Mouse (Mus musculus) midbrain, embryonic 13.5 days (tissue): ENCODE results near the gene Usp24. TPM values are rescaled to one million over a fixed set of nuclear protein-coding genes. Genes with fewer than 3 reads are reported as not detected.

Experiments
- ATAC-seq: fragments of 200-750 bp; cut with Nextera tagmentation; 2 replicates; pipeline ENCODE4 v1.8.0; 2017; ENCODE audit warnings: mild to moderate bottlenecking, moderate TSS enrichment, moderate library complexity
- H3K27ac ChIP-seq: fragments of 300-500 bp; sonication (generic); 2 replicates; pipeline ENCODE4 v1.5.1; 2015; ENCODE audit warnings: inconsistent platforms, mild to moderate bottlenecking, moderate library complexity
- H3K27me3 ChIP-seq: fragments of 300-500 bp; sonication (generic); 2 replicates; pipeline ENCODE4 v1.6.1; 2015; ENCODE audit warnings: mild to moderate bottlenecking, inconsistent platforms
- H3K36me3 ChIP-seq: fragments of 300-500 bp; sonication (generic); 2 replicates; pipeline ENCODE4 v1.6.1; 2015; ENCODE audit warnings: mild to moderate bottlenecking, inconsistent platforms
- H3K4me1 ChIP-seq: fragments of 300-500 bp; sonication (generic); replicated peaks from 2 replicates; pipeline ENCODE4 v1.6.1; 2015; ENCODE audit warnings: inconsistent platforms
- H3K4me2 ChIP-seq: fragments of 300-500 bp; sonication (generic); replicated peaks from 2 replicates; pipeline ENCODE4 v1.6.1; 2015; ENCODE audit warnings: moderate library complexity, mild to moderate bottlenecking, inconsistent platforms
- H3K4me3 ChIP-seq: fragments of 300-500 bp; sonication (generic); replicated peaks from 2 replicates; pipeline ENCODE4 v1.5.1; 2015; ENCODE audit warnings: mild to moderate bottlenecking, inconsistent platforms
- H3K9ac ChIP-seq: fragments of 300-500 bp; sonication (generic); replicated peaks from 2 replicates; pipeline ENCODE4 v1.6.1; 2015; ENCODE audit warnings: mild to moderate bottlenecking, inconsistent platforms
- H3K9me3 ChIP-seq: fragments of 300-500 bp; sonication (generic); 2 replicates; pipeline ENCODE4 v1.6.1; 2016; ENCODE audit warnings: mild to moderate bottlenecking, inconsistent platforms
- WGBS: fragments of 180-500 bp; shearing (Covaris S2); methylation state at CpG from one replicate; pipeline ENCODE4 v1.1.7; 2015; 5-methylcytosine and 5-hydroxymethylcytosine counted together
- polyA plus RNA-seq: library from polyadenylated mRNA; unstranded; fragments of >200 nt; fragmentation: Nextera tagmentation; extraction: Ambion mirVana; gene quantifications from 2 replicates; pipeline ENCODE4 v1.2.1, GENCODE M21; 2015

Gene Usp24
- polyA plus RNA-seq, 1 experiment from 2014 or later = 9.1 TPM

GRCm38 (mm10) chr4:106301346-106301745, 14.7 kb upstream of the Usp24 start:
- Histone ChIP-seq H3K27me3 (no peaks in the 10 kb centered on the region), H3K4me2 (no peak overlapping the region), H3K36me3 (no peaks in the 10 kb centered on the region), H3K9ac (no peak overlapping the region), H3K27ac (no peak overlapping the region), H3K4me3 (no peak overlapping the region), H3K9me3 (no peaks in the 10 kb centered on the region), H3K4me1 (no peaks in the 10 kb centered on the region)
- WGBS = 92% methylated on average over 6 of the region's 6 CpGs
- ATAC-seq = no peak

GRCm38 (mm10) chr4:106308090-106308489, 7.9 kb upstream of the Usp24 start:
- no peaks in the 10 kb centered on the region for H3K27me3 ChIP-seq
- H3K27ac ChIP-seq = no peak overlapping the region
- no peak overlapping the region for H3K4me2 ChIP-seq
- H3K4me1 ChIP-seq = no peaks in the 10 kb centered on the region
- 93% methylated on average over 3 of the region's 3 CpGs for WGBS
- no peak for ATAC-seq
- H3K9ac ChIP-seq = no peak overlapping the region
- no peak overlapping the region for H3K4me3 ChIP-seq
- H3K36me3 ChIP-seq = no peaks in the 10 kb centered on the region
- H3K9me3 ChIP-seq = no peaks in the 10 kb centered on the region

GRCm38 (mm10) chr4:106312651-106313050, 3.4 kb upstream of the Usp24 start:
- no peak for ATAC-seq
- H3K4me3 ChIP-seq = no peak overlapping the region
- WGBS = 75% methylated on average over 8 of the region's 8 CpGs

GRCm38 (mm10) chr4:106313070-106313469, 2.9 kb upstream of the Usp24 start:
- no peak for ATAC-seq
- WGBS = 83% methylated on average over 8 of the region's 8 CpGs
- Histone ChIP-seq H3K27me3 (no peaks in the 10 kb centered on the region), H3K27ac (no peak overlapping the region), H3K9ac (no peak overlapping the region), H3K4me1 (peaks cover 17% of the 10 kb centered on the region), H3K9me3 (no peaks in the 10 kb centered on the region), H3K4me3 (no peak overlapping the region), H3K4me2 (no peak overlapping the region), H3K36me3 (no peaks in the 10 kb centered on the region)

More at GRCm38 (mm10) chr4:106312651-106313050, 3.4 kb upstream of the Usp24 start:
- Histone ChIP-seq H3K9me3 (no peaks in the 10 kb centered on the region), H3K27ac (no peak overlapping the region), H3K4me1 (peaks cover 13% of the 10 kb centered on the region), H3K27me3 (no peaks in the 10 kb centered on the region), H3K36me3 (no peaks in the 10 kb centered on the region), H3K4me2 (no peak overlapping the region), H3K9ac (no peak overlapping the region)

GRCm38 (mm10) chr4:106313874-106314273, 2.1 kb upstream of the Usp24 start:
- no peaks in the 10 kb centered on the region for H3K27me3 ChIP-seq
- no peak overlapping the region for H3K4me2 ChIP-seq
- WGBS = 60% methylated on average over 4 of the region's 4 CpGs
- H3K4me1 ChIP-seq = peaks cover 24% of the 10 kb centered on the region
- no peak for ATAC-seq
- H3K36me3 ChIP-seq = no peaks in the 10 kb centered on the region
- H3K27ac ChIP-seq = no peak overlapping the region
- H3K9ac ChIP-seq = no peak overlapping the region
- no peaks in the 10 kb centered on the region for H3K9me3 ChIP-seq
- no peak overlapping the region for H3K4me3 ChIP-seq

GRCm38 (mm10) chr4:106314291-106314690, 1.7 kb upstream of the Usp24 start:
- H3K36me3 ChIP-seq = no peaks in the 10 kb centered on the region
- peaks cover 29% of the 10 kb centered on the region for H3K4me1 ChIP-seq
- no peak for ATAC-seq
- H3K27ac ChIP-seq = no peak overlapping the region
- no peaks in the 10 kb centered on the region for H3K27me3 ChIP-seq
- no peaks in the 10 kb centered on the region for H3K9me3 ChIP-seq
- H3K4me2 ChIP-seq = no peak overlapping the region
- no peak overlapping the region for H3K9ac ChIP-seq
- no peak overlapping the region for H3K4me3 ChIP-seq

GRCm38 (mm10) chr4:106316351-106317178, 552 bp downstream of the Usp24 start:
- no peaks in the 10 kb centered on the region for H3K36me3 ChIP-seq
- WGBS = under 1% methylated on average over 78 of the region's 81 CpGs
- peak; percentile 88 for ATAC-seq
- peaks cover 40% of the 10 kb centered on the region for H3K4me1 ChIP-seq
- peak overlapping the region; percentile 94 for H3K4me3 ChIP-seq
- H3K27me3 ChIP-seq = no peaks in the 10 kb centered on the region
- H3K9ac ChIP-seq = peak overlapping the region; percentile 92
- peak overlapping the region; percentile 94 for H3K27ac ChIP-seq
- peak overlapping the region; percentile 90 for H3K4me2 ChIP-seq
- no peaks in the 10 kb centered on the region for H3K9me3 ChIP-seq

- Histone ChIP-seq H3K4me3 (peak overlapping the region; percentile 94), H3K9ac (peak overlapping the region; percentile 92), H3K4me2 (peak overlapping the region; percentile 90), H3K9me3 (no peaks in the 10 kb centered on the region), H3K4me1 (peaks cover 40% of the 10 kb centered on the region), H3K27ac (no peak overlapping the region), H3K36me3 (no peaks in the 10 kb centered on the region), H3K27me3 (no peaks in the 10 kb centered on the region)
- 24% methylated on average over 19 of the region's 19 CpGs for WGBS
- 0 out of 2 replicates have a peak, but pooled peaks have one; percentile 13 for ATAC-seq
These were observed 1.4 kb downstream of the Usp24 start for GRCm38 (mm10) chr4:106317179-106318055.

GRCm38 (mm10) chr4:106318208-106318607, 2.2 kb downstream of the Usp24 start:
- peak overlapping the region; percentile 92; the same call in 1 of the 2 replicates for H3K9ac ChIP-seq

GRCm38 (mm10) chr4:106318976-106319375, 3.0 kb downstream of the Usp24 start:
- Histone ChIP-seq H3K9ac (0 out of 2 replicates have a peak overlapping the region, but pooled peaks have one; percentile 19), H3K27me3 (no peaks in the 10 kb centered on the region), H3K27ac (no peak overlapping the region), H3K4me1 (peaks cover 40% of the 10 kb centered on the region), H3K4me3 (no peak overlapping the region), H3K4me2 (no peak overlapping the region), H3K9me3 (no peaks in the 10 kb centered on the region), H3K36me3 (no peaks in the 10 kb centered on the region)
- 91% methylated on average over 6 of the region's 6 CpGs for WGBS
- no peak for ATAC-seq

More at GRCm38 (mm10) chr4:106318208-106318607, 2.2 kb downstream of the Usp24 start:
- Histone ChIP-seq H3K27me3 (no peaks in the 10 kb centered on the region), H3K36me3 (no peaks in the 10 kb centered on the region), H3K9me3 (no peaks in the 10 kb centered on the region), H3K4me1 (peaks cover 40% of the 10 kb centered on the region), H3K27ac (no peak overlapping the region), H3K4me3 (no peak overlapping the region), H3K4me2 (peak overlapping the region; percentile 90)
- no peak for ATAC-seq
- WGBS = 82% methylated on average over 4 of the region's 4 CpGs

GRCm38 (mm10) chr4:106322846-106323245, 6.8 kb downstream of the Usp24 start:
- Histone ChIP-seq H3K9me3 (no peaks in the 10 kb centered on the region), H3K36me3 (no peaks in the 10 kb centered on the region), H3K4me1 (peaks cover 25% of the 10 kb centered on the region), H3K4me2 (no peak overlapping the region), H3K27me3 (no peaks in the 10 kb centered on the region), H3K4me3 (no peak overlapping the region), H3K9ac (no peak overlapping the region), H3K27ac (no peak overlapping the region)
- ATAC-seq = no peak
- WGBS = 93% methylated on average over 10 of the region's 10 CpGs

GRCm38 (mm10) chr4:106323318-106323717, 7.3 kb downstream of the Usp24 start:
- Histone ChIP-seq H3K9ac (no peak overlapping the region), H3K4me1 (peaks cover 21% of the 10 kb centered on the region), H3K9me3 (no peaks in the 10 kb centered on the region), H3K4me3 (no peak overlapping the region), H3K36me3 (no peaks in the 10 kb centered on the region), H3K4me2 (no peak overlapping the region), H3K27ac (no peak overlapping the region), H3K27me3 (no peaks in the 10 kb centered on the region)
- ATAC-seq = no peak
- 72% methylated on average over 2 of the region's 2 CpGs for WGBS
